Mouse (Mus musculus) kidney, adult 8-10 months (tissue): ENCODE measurements around the gene Homer2.

ENCODE experiments used
- DNase-seq, 2 experiments: peaks; one replicate each; pipeline ENCODE4 v3.0.0; 2022

Gene Homer2

GRCm38 (mm10) chr7:81649270-81649669 lies 58.1 kb downstream of the Homer2 start:
- no peak for DNase-seq

GRCm38 (mm10) chr7:81647959-81648358 lies 59.4 kb downstream of the Homer2 start:
- DNase-seq: no peak

- no peak for DNase-seq
Measured at GRCm38 (mm10) chr7:81644551-81645235, 62.6 kb downstream of the Homer2 start.

GRCm38 (mm10) chr7:81641101-81641500 lies 66.2 kb downstream of the Homer2 start:
- DNase-seq: no peak

GRCm38 (mm10) chr7:81632586-81632985 lies 74.7 kb downstream of the Homer2 start:
- DNase-seq: no peak

- no peak for DNase-seq
Measured at GRCm38 (mm10) chr7:81631261-81631660, 76.1 kb downstream of the Homer2 start.

- DNase-seq: peak in 1 of 2 experiments; percentile 28
Measured at GRCm38 (mm10) chr7:81626460-81626859, 80.9 kb downstream of the Homer2 start.

GRCm38 (mm10) chr7:81623767-81624166 lies 83.6 kb downstream of the Homer2 start:
- DNase-seq: no peak

GRCm38 (mm10) chr7:81622793-81623192 lies 84.5 kb downstream of the Homer2 start:
- DNase-seq: no peak

- no peak for DNase-seq
Measured at GRCm38 (mm10) chr7:81615031-81615430, 92.3 kb downstream of the Homer2 start.

GRCm38 (mm10) chr7:81612856-81613635 lies 94.3 kb downstream of the Homer2 start:
- DNase-seq: no peak

- peak in 1 of 2 experiments; percentile 15 for DNase-seq
Measured at GRCm38 (mm10) chr7:81610125-81610524, 97.2 kb downstream of the Homer2 start.

GRCm38 (mm10) chr7:81606452-81606851 lies 100.9 kb downstream of the Homer2 start:
- no peak for DNase-seq

GRCm38 (mm10) chr7:81605489-81605888 lies 101.8 kb downstream of the Homer2 start:
- no peak for DNase-seq

GRCm38 (mm10) chr7:81604991-81605390 lies 102.3 kb downstream of the Homer2 start:
- DNase-seq: no peak

GRCm38 (mm10) chr7:81599379-81600280 lies 107.7 kb downstream of the Homer2 start:
- no peak for DNase-seq

GRCm38 (mm10) chr7:81597660-81598059 lies 109.7 kb downstream of the Homer2 start:
- no peak for DNase-seq

GRCm38 (mm10) chr7:81596086-81596485 lies 111.2 kb downstream of the Homer2 start:
- no peak for DNase-seq

GRCm38 (mm10) chr7:81595056-81595455 lies 112.3 kb downstream of the Homer2 start:
- DNase-seq: no peak

GRCm38 (mm10) chr7:81593387-81593786 lies 113.9 kb downstream of the Homer2 start:
- DNase-seq: no peak

GRCm38 (mm10) chr7:81592686-81593085 lies 114.6 kb downstream of the Homer2 start:
- DNase-seq: no peak

GRCm38 (mm10) chr7:81587238-81587637 lies 120.1 kb downstream of the Homer2 start:
- no peak for DNase-seq

- peak; percentile 14 to 20 for DNase-seq
Measured at GRCm38 (mm10) chr7:81585326-81585725, 122.0 kb downstream of the Homer2 start.
